Mouse (Mus musculus) neural tube, embryonic 12.5 days (tissue): ENCODE measurements around the gene Cpsf3. TPM values are rescaled to one million over a fixed set of nuclear protein-coding genes. Genes with fewer than 3 reads are reported as not detected.

Experiments used
- ATAC-seq: fragments of 200-750 bp; cut with Nextera tagmentation; 2 replicates; pipeline ENCODE4 v1.8.0; 2017; ENCODE audit warnings: low read depth, mild to moderate bottlenecking, moderate TSS enrichment, moderate library complexity; ENCODE audit not compliant: low FRiP score
- H3K27ac ChIP-seq: fragments of 300-500 bp; sonication (generic); 2 replicates; pipeline ENCODE4 v1.5.1; 2016
- H3K27me3 ChIP-seq: fragments of 300-500 bp; sonication (generic); replicated peaks from 2 replicates; pipeline ENCODE4 v1.6.1; 2016; ENCODE audit warnings: mild to moderate bottlenecking
- H3K36me3 ChIP-seq: fragments of 300-500 bp; sonication (generic); 2 replicates; pipeline ENCODE4 v1.6.1; 2016; ENCODE audit warnings: mild to moderate bottlenecking
- H3K4me1 ChIP-seq: fragments of 300-500 bp; sonication (generic); 2 replicates; pipeline ENCODE4 v1.6.1; 2016
- H3K4me2 ChIP-seq: fragments of 300-500 bp; sonication (generic); replicated peaks from 2 replicates; pipeline ENCODE4 v1.6.1; 2016; ENCODE audit warnings: mild to moderate bottlenecking
- H3K4me3 ChIP-seq: fragments of 300-500 bp; sonication (generic); 2 replicates; pipeline ENCODE4 v1.5.1; 2016
- H3K9ac ChIP-seq: fragments of 300-500 bp; sonication (generic); 2 replicates; pipeline ENCODE4 v1.6.1; 2016; ENCODE audit warnings: mild to moderate bottlenecking
- H3K9me3 ChIP-seq: fragments of 300-500 bp; sonication (generic); 2 replicates; pipeline ENCODE4 v1.6.1; 2016; ENCODE audit warnings: mild to moderate bottlenecking
- WGBS: fragments of 180-500 bp; shearing (Covaris S2); methylation state at CpG from one replicate; pipeline ENCODE4 v1.1.7; 2016; 5-methylcytosine and 5-hydroxymethylcytosine counted together
- polyA plus RNA-seq: library from polyadenylated mRNA; unstranded; fragments of >200 nt; fragmentation: Nextera tagmentation; extraction: Ambion mirVana; gene quantifications from 2 replicates; pipeline ENCODE4 v1.2.1, GENCODE M21; 2016

Gene Cpsf3
- polyA plus RNA-seq, 1 experiment from 2014 or later: 112 TPM

DNA sequence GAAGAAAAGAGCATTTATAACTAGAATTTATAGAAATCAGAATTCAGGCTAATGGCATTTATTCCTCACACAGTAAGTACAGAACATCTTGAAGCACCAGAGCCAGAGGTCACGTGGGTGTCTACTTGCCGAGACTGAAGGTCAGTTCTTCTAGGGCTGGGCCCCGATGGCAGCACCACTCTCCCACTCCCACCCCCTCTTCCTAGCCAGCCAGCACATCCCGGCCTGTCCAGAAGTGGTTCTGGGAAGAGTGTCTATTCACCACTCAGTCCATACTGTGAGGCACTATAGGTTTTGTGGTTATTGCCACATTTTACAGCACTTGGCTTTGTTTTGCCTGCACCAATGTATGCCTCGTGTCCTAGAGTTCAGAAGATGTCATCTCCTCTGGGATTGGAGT lies 38.9 kb downstream of the Cpsf3 start:
- H3K4me2 ChIP-seq: no peak overlapping the region
- no peaks in the 10 kb centered on the region for H3K27me3 ChIP-seq
- H3K36me3 ChIP-seq: peaks cover 55% of the 10 kb centered on the region
- WGBS: 41% methylated on average over 5 of the region's 5 CpGs
- no peak overlapping the region for H3K9ac ChIP-seq
- H3K27ac ChIP-seq: no peak overlapping the region
- H3K4me1 ChIP-seq: no peaks in the 10 kb centered on the region
- ATAC-seq: no peak
- H3K4me3 ChIP-seq: no peak overlapping the region
- no peaks in the 10 kb centered on the region for H3K9me3 ChIP-seq

DNA sequence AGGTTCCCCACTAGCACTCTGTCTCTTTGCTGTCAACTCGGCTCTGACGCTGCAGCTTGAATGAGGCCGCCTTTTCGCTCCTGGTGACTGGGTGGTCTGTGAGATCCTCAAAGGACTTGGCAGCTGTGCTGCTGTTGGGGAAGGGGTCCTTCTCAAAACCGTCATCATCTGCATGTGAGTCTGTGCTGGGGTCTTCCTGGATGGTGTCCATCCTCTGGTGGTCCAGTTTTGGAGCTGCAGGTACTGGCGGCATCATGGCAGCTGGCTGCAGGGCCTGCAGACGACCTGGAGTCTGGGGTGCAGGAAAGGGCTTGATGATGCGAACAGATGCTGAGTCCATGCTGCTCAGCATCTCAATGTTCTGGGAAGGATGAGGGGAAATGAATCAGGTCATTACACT lies 40.1 kb downstream of the Cpsf3 start:
- H3K27ac ChIP-seq: no peak overlapping the region
- no peaks in the 10 kb centered on the region for H3K9me3 ChIP-seq
- no peaks in the 10 kb centered on the region for H3K4me1 ChIP-seq
- no peaks in the 10 kb centered on the region for H3K27me3 ChIP-seq
- 94% methylated on average over 8 of the region's 8 CpGs for WGBS
- ATAC-seq: no peak
- no peak overlapping the region for H3K4me3 ChIP-seq
- H3K36me3 ChIP-seq: peaks cover 65% of the 10 kb centered on the region
- no peak overlapping the region for H3K4me2 ChIP-seq
- no peak overlapping the region for H3K9ac ChIP-seq

DNA sequence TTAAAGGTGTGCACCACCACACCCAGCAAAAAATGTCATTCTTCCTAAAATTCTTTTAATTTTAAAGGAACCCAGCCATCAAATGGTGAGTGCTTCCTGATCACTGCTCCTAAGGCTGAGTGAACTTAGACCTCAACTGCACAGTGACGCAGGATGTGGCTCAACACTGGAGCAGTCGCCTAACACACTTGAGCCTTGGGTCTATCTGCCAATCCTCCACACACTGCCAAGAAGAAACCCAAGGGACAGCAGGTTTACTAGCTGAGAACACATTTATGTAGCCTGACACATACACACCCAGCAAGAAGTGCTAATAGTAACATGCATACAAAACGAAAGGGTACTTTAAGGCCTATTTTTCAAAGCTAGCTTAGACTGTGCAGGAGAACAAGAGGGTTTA lies 41.1 kb downstream of the Cpsf3 start:
- Histone ChIP-seq H3K9ac (no peak overlapping the region), H3K36me3 (peaks cover 66% of the 10 kb centered on the region), H3K4me3 (no peak overlapping the region), H3K27me3 (no peaks in the 10 kb centered on the region), H3K4me2 (no peak overlapping the region), H3K27ac (no peak overlapping the region), H3K4me1 (no peaks in the 10 kb centered on the region), H3K9me3 (no peaks in the 10 kb centered on the region)
- ATAC-seq: no peak
- 95% methylated on average over 3 of the region's 3 CpGs for WGBS

DNA sequence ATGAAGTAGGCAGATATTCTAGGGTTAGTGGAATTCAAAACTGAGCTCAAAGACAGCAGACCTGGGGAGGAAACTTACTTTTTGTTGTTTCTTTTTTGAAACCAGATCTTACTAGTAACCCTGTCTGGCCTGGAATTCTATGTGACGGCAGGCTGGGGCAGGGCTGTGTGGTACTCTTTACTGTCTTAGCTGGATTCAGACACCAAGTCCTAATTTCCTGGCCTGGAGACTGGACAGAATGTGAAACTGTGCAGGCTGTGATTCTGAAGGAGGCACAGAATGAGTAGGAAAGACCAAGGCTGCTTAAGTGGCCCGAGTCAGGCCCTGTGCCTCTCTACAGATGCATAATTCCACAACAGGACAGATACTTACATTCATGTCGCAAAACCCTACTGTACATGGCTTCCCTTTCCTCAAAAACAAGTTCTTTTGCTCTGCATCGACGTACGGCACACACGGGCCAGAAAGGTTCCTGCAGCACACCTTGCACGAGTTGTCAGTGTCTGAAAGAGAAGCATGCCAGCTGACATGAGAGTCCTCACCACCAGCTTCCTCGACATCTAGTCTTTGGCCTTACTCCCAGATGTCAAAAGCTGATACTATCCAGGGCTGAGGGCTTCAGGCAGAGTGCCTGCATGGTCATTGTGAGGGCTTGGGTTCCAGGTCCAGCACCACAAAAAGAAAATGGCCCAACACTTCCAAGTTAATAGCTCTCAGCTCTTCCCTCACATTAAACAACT lies 44.6 kb downstream of the Cpsf3 start:
- Histone ChIP-seq H3K4me1 (no peaks in the 10 kb centered on the region), H3K36me3 (peaks cover 75% of the 10 kb centered on the region), H3K4me2 (no peak overlapping the region), H3K9me3 (no peaks in the 10 kb centered on the region), H3K9ac (no peak overlapping the region), H3K27me3 (no peaks in the 10 kb centered on the region), H3K4me3 (no peak overlapping the region), H3K27ac (no peak overlapping the region)
- ATAC-seq: no peak
- 95% methylated on average over 9 of the region's 9 CpGs for WGBS

DNA sequence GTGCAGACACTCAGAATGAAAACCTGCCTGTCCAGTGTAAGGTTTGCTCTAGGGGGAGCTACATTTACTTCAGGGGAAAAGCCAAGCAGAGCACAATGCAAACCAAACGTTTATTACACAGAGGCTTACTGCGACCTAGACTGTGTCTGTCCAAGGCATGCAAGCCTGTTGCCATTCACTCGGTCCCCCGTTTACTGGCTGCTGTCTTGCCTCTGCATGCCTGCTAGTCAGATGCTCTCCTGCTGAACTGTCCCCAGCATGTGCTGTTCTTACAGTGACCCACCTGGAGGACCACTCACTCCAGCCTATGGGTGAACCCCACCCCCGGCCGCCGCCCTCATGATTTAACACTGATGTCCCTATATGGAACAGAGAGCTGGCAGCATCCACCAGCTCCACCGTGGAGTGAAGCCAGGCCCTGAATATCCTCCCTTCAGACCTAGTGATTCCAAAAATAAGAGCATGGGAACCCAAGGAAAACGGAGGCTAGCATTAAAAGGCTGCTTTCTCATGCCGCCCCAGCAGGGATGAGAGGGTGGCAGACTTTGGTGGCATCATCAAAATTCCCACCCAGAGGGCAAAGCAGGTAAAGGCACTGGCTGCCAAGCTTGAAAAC lies 45.9 kb downstream of the Cpsf3 start:
- Histone ChIP-seq H3K27ac (no peak overlapping the region), H3K27me3 (no peaks in the 10 kb centered on the region), H3K9me3 (no peaks in the 10 kb centered on the region), H3K4me2 (no peak overlapping the region), H3K9ac (no peak overlapping the region), H3K4me3 (no peak overlapping the region), H3K36me3 (peaks cover 70% of the 10 kb centered on the region), H3K4me1 (no peaks in the 10 kb centered on the region)
- no peak for ATAC-seq
- WGBS: 92% methylated on average over 10 of the region's 10 CpGs

DNA sequence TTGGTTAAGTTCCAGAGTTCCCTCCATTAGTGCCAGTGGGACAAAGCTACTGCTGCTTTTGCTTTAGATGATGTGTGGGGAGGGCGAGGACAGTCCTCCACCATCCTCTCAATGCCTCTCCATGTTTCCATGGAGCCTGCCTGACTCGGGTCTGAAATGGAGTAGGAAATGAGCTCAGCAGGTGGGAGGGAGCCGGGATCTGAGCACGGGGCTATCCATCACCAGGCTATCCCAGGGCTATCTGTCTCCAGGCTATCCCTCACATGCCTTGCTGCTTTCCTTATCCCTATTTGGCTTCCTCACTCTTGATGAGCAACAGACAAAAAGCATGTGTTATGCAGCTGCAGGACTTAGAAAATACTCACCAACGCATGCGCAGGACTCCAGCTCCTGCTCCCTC lies 46.5 kb downstream of the Cpsf3 start:
- H3K36me3 ChIP-seq: peaks cover 67% of the 10 kb centered on the region
- 70% methylated on average over 6 of the region's 6 CpGs for WGBS

DNA sequence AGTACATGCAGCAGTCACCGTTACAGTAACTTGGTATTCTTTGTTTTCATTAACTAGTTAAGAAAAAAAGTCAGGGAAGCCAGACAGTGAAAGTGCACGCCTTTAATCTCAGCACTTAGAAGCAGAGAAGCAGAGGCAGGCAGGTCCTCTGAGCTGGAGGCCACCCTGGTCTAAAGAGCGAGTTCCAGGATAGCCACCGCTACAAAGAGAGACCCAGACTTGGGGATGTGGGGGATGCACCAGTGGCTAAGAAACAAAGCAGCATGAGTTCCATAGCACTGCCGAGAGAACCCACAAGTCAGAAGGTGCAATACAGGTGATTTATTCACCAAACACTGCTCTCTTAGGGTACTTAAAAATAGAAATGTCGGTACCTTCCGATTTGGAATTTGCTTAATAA lies 47.8 kb downstream of the Cpsf3 start:
- ATAC-seq: no peak
- H3K4me1 ChIP-seq: no peaks in the 10 kb centered on the region
- WGBS: 94% methylated on average over 7 of the region's 7 CpGs
- H3K27me3 ChIP-seq: no peaks in the 10 kb centered on the region
- H3K36me3 ChIP-seq: peaks cover 60% of the 10 kb centered on the region
- H3K9ac ChIP-seq: no peak overlapping the region
- no peaks in the 10 kb centered on the region for H3K9me3 ChIP-seq
- no peak overlapping the region for H3K4me2 ChIP-seq
- H3K27ac ChIP-seq: no peak overlapping the region
- no peak overlapping the region for H3K4me3 ChIP-seq

More for the DNA sequence above, 46.5 kb downstream of the Cpsf3 start:
- Histone ChIP-seq H3K9me3 (no peaks in the 10 kb centered on the region), H3K4me2 (no peak overlapping the region), H3K4me1 (no peaks in the 10 kb centered on the region), H3K27ac (no peak overlapping the region), H3K27me3 (no peaks in the 10 kb centered on the region), H3K4me3 (no peak overlapping the region), H3K9ac (no peak overlapping the region)
- no peak for ATAC-seq

DNA sequence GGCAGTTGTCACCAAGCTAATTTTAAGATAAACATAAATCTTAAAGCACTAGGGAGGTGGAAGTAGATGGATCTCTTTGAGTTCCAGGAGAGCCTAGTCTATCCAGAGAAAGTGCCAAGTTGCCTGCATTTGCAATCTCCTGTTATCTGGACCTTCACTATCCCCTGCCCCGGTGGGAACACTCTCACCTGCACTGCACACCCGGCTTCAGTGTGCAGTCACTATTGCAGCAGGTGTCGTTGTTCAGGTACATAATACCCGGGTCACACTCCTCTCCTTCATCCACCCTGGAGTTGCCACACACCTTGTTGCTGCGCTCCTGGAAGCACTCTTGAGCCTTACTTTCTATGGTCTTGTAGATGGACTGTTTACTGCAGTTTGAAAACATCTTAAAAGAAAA lies 48.6 kb downstream of the Cpsf3 start:
- H3K27ac ChIP-seq: no peak overlapping the region
- no peaks in the 10 kb centered on the region for H3K4me1 ChIP-seq
- 94% methylated on average over 5 of the region's 5 CpGs for WGBS
- no peak for ATAC-seq
- H3K36me3 ChIP-seq: peaks cover 56% of the 10 kb centered on the region
- no peak overlapping the region for H3K4me3 ChIP-seq
- no peak overlapping the region for H3K4me2 ChIP-seq
- no peaks in the 10 kb centered on the region for H3K27me3 ChIP-seq
- no peaks in the 10 kb centered on the region for H3K9me3 ChIP-seq
- H3K9ac ChIP-seq: no peak overlapping the region

DNA sequence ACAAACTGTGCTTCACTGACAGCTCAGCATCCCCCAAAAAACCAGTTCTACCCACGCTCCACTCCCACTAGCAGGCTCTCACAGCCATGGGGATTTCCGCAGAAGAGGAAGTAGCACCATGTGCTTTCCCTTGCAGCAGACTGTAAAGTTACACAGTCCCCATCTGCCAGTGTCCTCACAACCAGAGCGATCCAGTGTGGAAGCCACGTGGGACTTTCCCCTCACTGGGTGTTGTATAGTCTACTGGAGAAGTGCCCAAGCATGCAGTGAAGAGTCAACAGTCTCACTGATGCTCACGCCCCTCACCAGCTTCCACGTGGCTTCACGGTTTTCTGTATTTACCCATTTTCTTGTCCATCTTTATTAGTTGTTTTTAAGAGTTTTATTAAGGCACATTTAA lies 50.7 kb downstream of the Cpsf3 start:
- H3K4me3 ChIP-seq: no peak overlapping the region
- no peaks in the 10 kb centered on the region for H3K9me3 ChIP-seq
- WGBS: 91% methylated on average over 7 of the region's 7 CpGs
- no peak for ATAC-seq
- H3K27me3 ChIP-seq: no peaks in the 10 kb centered on the region
- H3K27ac ChIP-seq: no peak overlapping the region
- no peak overlapping the region for H3K9ac ChIP-seq
- H3K4me1 ChIP-seq: no peaks in the 10 kb centered on the region
- no peak overlapping the region for H3K4me2 ChIP-seq
- H3K36me3 ChIP-seq: peaks cover 52% of the 10 kb centered on the region

DNA sequence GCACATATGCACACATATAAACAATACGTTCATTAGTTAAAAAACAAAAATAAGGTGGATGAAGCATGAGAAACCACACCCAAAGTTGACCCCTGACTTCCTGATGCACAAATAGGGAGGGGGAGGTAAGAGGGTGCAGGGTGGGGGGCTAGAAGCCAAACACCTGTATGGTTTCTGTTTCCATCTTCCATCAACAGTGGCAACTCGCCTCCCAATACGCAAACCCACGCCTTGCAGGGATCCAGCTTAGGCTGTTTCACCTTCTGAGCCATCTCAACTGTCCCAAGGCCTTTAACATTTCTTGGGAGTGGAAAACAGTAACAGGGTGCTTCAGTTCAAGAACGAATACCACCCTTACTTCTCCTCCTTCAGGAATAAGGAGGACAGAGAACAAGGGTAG lies 52.0 kb downstream of the Cpsf3 start:
- peaks cover 46% of the 10 kb centered on the region for H3K36me3 ChIP-seq
- no peaks in the 10 kb centered on the region for H3K27me3 ChIP-seq
- no peak overlapping the region for H3K4me2 ChIP-seq
- H3K27ac ChIP-seq: no peak overlapping the region
- H3K4me1 ChIP-seq: no peaks in the 10 kb centered on the region
- ATAC-seq: no peak
- WGBS: 96% methylated on average over 5 of the region's 5 CpGs
- H3K9me3 ChIP-seq: no peaks in the 10 kb centered on the region
- H3K4me3 ChIP-seq: no peak overlapping the region
- no peak overlapping the region for H3K9ac ChIP-seq

DNA sequence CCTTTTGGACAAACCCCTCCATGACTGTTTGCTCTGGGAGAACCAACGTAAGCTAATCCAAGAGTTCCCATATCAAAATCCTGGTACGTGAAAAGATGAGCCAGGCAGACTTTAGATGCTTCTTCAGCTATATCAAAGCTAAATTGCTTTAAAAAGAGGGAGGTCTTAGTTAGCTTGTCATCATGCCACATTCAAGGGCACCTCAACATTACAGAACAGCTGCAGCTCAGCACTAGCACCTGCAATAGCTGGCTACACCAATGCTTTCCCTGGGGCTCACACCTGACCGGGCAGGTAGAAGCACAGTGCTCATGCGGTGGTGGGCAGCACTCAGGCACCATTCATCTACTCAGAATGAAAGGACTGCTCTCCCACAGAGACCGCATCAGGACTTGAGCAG lies 55.5 kb downstream of the Cpsf3 start:
- H3K4me2 ChIP-seq: no peak overlapping the region
- 97% methylated on average over 5 of the region's 5 CpGs for WGBS
- no peak overlapping the region for H3K27ac ChIP-seq
- no peaks in the 10 kb centered on the region for H3K27me3 ChIP-seq
- no peaks in the 10 kb centered on the region for H3K4me1 ChIP-seq
- ATAC-seq: no peak
- H3K9me3 ChIP-seq: no peaks in the 10 kb centered on the region
- no peak overlapping the region for H3K9ac ChIP-seq
- H3K4me3 ChIP-seq: no peak overlapping the region
- peaks cover 30% of the 10 kb centered on the region for H3K36me3 ChIP-seq

DNA sequence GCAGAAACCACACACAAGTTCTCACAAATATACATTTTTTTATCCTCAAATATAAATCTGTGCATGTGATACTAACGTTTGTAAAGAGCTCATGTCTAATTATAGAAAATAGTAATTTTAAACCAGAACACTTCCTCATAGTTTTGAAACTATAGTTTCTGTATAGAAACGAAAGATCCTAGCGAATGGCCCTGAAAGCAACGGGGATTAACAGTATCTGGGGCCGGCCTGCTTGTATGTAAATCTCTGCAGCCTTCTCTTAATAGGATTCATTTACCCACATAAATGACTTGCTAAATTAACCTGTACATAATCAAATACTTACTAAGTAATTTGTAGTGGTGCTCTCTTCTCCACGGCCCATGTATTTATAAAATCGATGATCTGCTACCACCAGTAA lies 61.8 kb downstream of the Cpsf3 start:
- WGBS: 93% methylated on average over 7 of the region's 7 CpGs
- Histone ChIP-seq H3K4me2 (no peak overlapping the region), H3K27me3 (no peaks in the 10 kb centered on the region), H3K4me1 (no peaks in the 10 kb centered on the region), H3K4me3 (no peak overlapping the region), H3K9ac (no peak overlapping the region), H3K27ac (no peak overlapping the region), H3K9me3 (0 out of 2 replicates have a peak, but pooled peaks cover under 1% of the 10 kb centered on the region), H3K36me3 (peaks cover 18% of the 10 kb centered on the region)
- ATAC-seq: no peak
